Mouse (Mus musculus) monocyte, adult 5-6 weeks (primary cell): ENCODE results near the gene Trappc2l. TPM values are rescaled to one million over a fixed set of nuclear protein-coding genes. Genes with fewer than 3 reads are reported as not detected.
"Not testable (repeated sequence)": the region's sequence is repeated elsewhere in the genome, so short reads cannot be mapped to it uniquely, and the experiment has no call there.

ENCODE experiments used
- ATAC-seq: fragments of 153-309, 156-312 bp; replicated peaks from 2 replicates; pipeline ENCODE4 v1.8.0; 2017; ENCODE audit warnings: mild to moderate bottlenecking; ENCODE audit not compliant: low TSS enrichment, insufficient number of reproducible peaks, severe bottlenecking, poor library complexity, low FRiP score
- total RNA-seq: library from RNA; stranded (forward); fragments of 200-1000, 200-491, 200-594 nt; gene quantifications from 3 replicates; pipeline ENCODE4 v1.2.3, GENCODE M21; 2017

The Trappc2l gene
- total RNA-seq, 1 experiment from 2014 or later = 35.7 TPM

DNA sequence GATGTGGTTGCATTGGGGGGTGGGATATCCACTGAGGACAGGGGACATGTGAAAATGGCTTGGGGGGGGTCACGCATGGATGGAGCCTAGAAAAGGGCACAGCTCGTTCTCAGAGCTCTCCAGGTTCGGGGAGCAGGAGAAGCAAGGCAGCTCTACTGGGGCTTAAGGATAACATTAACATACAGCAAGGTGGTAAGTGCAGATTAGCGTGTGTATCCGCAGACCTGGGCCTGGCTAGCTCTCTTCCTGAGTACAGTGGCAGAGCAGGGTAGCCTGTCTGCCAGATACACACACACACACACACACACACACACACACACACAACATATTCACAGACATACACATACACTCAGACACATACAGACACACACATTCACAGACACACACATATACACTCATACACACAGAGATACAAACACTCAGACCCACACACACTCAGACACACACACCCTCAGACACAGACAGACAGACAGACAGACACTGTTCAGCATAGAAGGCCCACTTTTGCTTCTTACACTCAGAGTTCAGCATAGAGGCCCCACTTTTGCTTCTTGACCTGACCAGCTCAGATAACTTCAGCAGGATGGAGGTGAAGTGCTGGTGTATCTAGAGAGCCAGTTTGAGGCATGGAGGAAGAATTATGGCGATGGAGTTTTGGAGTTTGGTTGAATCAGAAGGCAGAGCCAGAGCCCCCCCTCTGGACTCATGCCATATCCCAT lies 7.4 kb downstream of the Trappc2l start:
- no peak for ATAC-seq

DNA sequence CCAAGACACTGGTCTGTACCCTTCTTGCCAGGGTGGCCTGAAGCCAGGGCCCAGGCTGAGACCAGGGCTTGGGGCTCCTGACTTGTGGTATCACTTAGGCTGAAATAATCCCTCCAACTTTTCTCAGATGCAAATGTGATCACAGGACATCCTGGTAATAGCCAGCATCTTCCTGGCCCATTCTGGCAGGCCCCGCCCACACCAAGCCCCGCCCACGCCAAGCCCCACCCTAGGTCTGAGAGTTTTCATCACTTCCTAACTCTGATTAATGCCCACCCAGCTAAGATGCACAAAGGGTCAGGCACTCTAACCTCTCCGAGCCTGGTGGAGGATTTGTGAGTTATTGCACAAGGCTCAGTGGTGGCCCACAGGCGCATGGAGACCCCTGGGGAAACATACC lies 9.0 kb downstream of the Trappc2l start:
- no peak for ATAC-seq

DNA sequence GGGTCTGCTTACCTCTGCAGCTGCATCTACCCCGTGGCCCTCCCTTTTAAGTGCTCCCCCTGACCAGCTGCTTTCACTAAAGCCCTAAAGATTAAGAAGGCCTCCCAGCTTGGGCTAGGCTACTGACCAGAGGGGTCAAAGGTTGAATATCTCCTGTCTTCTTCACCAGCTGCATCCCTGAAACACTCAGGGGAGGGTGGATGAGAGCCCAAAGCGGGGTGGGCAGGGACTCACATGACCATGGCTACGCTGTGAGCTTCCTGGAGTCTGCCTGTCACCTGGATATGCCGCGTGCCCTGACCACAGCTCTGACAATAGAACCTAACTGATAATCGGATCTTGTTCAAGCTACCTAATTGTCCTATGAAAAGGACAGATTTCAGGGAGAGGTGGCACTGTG lies 11.3 kb downstream of the Trappc2l start, which contains the start of gene Pabpn1l:
Gene Pabpn1l (minus strand): TSS at position 13 of the 400 bp plus-strand sequence.
- no peak for ATAC-seq

DNA sequence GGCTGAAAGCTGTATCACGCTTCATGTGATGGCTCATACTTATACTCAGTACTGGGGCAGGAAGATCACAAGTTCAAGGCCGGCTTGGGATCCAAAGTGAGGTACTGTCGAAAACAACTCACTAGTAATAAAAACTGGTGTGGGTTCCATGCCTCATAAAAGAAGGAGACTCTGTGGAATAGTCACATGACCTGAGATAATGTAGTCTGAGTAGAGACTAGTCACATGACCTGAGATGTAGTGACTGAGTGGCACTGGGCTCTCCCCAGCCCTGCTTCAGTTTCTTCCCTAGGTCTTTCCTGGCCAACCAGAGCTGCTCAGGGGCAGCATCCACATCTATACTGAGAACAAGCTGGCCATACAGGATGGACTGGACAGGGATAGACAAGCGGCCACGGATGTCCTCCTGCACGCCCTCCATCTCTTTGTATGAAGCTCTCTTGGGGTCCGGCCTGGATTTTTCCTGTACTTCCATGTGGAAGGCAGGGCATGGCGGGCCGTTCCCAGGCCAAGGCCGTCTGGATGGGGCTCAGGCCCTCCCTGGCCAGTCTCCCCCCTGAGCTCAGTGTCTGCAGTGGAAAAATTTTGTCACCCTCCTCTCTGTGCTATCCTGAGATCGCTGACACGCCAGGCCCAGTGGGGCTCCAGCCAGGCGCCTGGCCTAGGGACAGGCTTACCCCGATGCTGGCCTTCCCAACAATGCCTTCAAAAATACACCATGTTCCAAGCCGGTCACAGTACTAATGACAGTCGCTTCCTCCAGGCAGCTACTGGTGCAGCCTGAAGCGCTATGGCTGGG lies 12.6 kb downstream of the Trappc2l start:
- ATAC-seq = no peak

DNA sequence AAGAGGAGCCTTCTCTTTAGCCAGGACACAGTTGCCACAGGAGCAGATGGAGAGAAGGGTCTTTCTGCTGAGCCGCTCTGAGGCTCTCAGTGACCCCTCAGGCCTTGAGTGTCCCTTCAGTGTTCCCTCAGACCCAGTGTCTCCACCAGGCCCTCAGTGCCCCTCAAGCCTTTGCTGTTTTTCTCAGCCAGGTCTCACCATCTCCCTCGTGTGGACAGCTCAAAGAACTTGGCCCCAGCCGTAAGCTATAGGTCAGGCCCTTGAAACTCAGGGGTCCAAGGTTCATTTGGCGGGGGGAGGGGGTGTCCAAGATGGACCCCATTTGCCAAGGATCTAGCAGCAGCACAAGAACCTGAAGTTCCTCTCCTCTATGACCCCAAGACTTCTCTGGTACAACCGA lies 13.2 kb downstream of the Trappc2l start:
- no peak for ATAC-seq

DNA sequence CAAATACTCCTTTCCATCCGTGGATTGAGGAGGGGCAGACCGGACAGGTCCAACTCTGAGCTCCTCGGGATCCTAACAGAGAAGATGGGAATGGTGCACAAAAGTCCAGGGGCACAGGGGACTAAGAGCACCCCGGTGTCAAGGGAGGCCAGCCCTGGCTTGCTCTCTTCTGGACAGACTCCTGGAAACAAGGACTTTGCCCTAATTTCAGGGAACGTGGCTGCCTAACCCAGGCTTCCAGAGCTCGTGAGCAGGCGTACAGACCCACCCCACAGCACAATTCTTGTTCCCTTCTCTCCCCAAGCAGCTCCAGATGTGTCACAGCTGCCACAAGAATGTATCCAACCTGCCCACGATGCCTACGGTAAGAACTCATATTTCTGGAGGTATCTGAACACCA lies 14.4 kb downstream of the Trappc2l start:
- no peak for ATAC-seq

DNA sequence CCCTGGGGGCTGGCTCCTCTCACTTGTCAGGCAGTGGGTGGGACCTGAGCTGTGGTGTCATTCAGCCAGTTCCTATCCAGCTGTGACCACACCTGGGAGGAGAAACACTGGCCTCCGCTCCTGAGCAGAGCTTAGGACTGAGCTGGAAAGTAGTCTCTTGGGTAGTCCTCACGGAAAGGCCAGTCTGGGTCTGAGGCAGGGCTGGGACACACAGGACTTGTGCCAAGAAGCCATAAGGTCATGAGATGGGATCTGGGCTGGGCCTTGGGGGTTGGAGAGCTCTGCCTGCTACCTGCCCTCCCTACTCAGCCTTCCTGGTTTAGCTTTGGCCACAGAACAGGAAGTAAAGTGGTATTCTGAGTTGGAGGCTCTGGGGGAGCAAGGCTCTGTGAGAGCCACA lies 15.5 kb downstream of the Trappc2l start:
- no peak for ATAC-seq

DNA sequence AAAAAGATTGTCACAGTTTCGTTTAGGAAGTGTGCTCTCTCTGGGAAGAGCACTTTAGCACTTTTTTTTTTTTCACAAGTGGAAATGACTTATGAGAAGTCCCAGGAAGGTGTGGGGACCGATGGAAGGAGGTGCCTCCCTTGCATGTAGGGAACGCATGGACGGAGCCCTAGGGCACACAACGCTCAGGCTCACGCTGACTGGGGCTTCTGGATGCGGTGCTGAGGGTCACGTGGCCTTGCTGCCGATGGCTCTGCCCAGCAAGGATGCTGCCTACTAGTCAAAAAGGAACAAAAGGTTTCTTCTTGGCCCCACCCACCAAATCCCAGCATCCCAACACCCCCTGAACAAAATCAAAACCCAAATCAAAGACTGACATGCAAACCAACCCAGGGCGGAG lies 17.9 kb downstream of the Trappc2l start:
- ATAC-seq = no peak

DNA sequence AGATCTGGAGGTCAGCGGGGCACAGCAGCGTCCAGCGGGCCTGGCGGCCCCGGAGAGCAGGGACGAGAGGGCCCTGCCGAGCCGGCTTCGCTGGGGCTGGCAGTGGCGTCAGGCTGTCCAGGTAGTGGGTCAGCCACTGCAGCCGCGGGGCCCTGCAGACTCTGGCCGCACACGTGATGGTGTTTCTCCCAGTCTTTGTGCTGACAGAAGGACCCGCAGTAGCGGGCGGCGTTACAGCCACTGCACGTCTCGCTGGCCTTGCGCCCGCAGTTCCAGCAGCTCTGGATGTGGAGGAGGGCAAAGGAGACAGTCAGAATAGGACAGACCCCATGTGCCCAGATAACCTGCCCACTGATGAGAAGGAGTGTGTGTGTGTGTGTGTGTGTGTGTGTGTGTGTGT lies 19.3 kb downstream of the Trappc2l start:
- ATAC-seq = no peak

DNA sequence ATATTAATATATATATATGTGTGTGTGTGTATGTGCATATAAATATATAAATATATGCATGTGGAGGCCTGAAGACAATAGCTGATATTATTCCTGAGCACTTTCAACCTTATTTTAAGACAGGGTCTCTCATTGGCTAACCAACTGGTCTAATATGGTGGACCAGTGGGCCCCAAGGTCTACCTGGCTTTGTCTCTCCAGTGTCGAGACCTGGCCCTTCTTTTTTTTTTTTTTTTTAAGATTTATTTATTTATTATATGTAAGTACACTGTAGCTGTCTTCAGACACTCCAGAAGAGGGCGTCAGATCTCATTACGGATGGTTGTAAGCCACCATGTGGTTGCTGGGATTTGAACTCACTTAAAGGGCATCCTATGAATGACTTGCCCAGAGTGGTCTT lies 20.7 kb downstream of the Trappc2l start:
- not testable (repeated sequence) for ATAC-seq

DNA sequence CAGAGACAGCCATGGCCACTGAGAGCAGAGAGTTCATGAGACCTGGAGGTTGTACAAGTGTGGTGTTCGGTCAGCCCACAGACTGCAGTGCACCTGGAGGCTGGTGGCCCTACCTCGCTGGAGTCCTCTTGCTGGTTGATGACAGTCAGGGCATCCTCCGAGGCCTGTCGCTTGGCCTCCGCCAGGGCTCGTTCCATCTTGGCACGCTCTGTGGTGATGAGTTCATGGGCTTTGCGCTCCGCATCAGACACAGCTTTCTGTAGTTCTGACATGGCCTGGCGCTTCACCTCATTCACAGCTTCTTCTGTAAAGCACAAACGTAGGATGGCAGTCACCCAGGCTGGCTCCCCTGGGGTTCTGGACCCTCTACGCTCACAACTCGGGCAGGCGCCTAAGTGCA lies 21.8 kb downstream of the Trappc2l start:
- no peak for ATAC-seq

DNA sequence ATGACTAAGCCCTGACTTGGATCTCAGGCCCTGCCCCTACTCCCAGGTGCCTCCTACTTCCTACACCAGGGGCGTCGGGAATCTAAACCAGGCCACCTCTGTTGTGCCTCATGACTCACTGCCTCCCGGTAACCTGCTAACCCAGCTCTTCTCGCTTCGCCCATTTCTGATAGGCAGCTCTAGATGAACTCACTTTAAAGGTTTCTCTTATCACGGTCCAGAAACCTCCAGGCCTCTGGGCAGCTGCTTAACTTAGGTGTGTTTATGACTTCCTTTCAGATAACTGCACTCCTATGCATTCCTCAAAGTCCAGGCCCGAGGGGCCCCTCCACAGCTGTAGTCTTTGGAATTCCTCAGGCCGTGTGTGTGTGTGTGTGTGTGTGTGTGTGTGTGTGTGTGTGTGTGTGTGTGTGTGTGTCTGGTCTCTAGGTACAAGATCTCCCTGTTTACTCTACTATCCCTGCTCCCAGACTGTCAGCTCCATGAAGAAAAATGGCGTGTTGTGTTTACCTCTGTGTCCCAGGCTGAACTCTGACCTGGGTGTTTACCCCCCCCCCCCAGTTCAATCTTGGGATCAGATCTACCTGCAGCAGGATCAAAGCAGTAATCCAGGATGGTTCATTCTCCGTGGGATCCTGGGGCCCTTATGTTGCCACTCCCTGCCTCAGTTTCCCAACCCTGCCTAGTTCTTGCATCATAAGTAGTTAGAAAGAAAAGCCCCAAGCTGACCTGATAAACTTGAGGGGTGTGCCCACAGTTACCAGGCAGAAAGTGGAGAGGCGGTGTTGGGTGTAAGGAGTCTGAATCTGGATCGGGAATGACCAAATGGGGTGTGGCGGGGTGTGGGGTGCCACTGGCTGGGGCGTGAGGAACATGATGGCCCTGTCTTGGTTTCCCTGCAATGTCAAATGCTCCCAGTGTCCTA lies 24.7 kb downstream of the Trappc2l start:
- ATAC-seq = no peak

DNA sequence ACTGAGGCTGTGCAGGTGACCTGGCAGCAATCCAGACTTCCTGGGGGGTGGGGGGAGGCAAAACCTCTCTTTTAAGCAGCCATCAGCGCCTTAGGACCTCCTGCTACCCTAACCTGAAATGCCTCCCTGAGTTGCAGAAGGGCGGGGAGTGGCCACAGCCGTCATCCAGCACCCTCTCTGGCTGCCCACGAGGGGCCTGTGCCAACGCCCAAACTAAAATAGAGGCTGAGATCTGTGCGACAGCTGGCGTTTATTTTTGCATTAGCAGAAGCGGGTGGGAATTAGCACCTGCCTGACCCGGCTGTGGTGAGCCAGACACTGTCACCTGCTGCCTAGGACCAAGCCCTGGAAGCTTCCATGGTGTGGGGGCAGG lies 25.3 kb downstream of the Trappc2l start:
- no peak for ATAC-seq

DNA sequence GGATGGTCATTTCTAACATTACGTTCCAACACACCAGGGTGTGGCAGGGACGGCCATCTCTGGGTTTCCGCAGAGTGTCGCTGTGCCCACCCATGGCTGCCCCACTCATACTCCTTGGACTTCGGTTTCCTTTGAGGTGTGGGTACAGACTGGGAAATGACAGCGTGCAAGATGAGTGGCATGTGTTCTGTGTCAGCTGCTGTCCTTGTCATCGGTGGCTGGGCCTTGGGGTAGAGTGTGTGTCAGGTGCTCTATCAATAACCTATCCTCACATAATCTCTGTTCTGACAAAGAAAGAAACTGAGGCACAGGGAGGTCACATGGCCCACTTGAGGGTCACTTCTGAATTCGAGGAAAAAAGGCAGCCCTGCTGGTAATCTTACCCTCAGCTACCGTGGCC lies 25.8 kb downstream of the Trappc2l start:
- no peak for ATAC-seq

DNA sequence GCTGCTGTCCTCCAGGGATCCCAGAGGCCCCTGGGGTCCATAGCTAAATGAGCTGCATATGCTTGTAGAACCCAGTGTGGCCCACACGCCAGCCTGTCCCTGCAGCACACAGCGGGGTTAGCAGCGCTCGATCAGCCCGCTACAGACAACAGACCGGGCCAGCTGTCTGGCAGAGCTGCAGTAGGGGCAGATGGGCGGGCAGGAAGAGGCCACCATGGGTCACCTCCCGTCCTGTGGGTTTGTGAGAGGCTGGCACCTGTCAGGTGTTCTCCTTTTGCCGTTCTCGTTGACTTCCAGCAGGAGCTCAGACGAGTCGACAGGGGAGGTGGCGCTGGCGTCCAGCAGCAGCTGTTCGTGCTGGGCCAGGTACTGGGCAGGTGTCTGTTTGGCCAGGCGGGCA lies 27.2 kb downstream of the Trappc2l start:
- ATAC-seq = no peak

DNA sequence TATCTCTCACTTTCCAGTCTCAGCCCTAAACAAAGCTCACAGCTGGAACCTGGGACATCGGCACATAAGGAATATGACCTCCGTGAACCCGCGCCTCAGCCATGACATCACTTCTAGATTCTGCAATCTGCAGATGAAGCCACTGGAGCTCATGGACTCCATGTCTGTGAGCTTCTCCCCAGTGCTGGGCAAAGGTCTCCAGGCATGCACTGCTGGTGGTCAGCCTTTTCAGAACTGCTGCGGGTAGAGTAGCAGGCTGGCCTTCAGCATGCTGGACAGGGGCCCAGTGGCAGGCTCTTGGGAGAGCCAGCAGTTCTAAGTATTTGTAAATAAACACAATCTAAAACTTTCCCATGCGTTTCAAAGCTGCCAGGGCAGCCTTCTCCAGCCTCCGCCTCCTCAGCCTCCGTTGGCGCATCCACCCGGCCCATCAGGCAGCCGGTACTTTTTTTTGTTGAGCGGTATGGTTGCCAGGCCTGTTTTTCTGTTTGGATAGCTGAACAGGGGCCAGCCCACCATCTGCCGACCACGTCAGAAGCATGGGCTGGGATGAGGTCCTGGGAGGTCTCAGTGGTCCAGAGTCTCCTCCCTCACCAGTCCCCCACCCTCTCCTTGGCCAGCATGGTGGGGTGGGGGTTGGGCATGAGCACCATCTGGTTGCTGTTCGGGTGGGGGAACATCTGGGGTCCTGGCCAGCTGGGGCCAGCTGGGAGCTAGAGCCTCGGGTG lies 28.2 kb downstream of the Trappc2l start:
- no peak for ATAC-seq

DNA sequence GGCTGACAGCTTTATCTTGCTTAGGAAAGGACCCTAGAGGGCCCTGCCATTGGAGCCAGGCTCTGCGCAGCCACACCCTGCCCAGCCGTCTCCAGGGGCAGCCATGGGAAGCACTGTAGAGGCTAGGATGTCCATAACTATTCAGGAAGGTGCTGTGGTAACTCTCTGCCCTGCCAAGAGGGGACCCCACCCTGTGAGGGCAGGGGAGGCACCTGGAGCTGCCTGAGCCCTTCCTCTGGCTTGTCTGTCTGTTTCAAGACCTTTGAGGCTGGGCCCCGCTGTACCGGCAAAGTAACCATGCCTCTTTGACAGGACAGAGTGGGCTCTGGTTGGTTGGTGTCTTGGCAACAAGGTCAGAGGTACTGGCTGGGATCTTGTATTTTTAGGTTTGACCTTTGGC lies 29.4 kb downstream of the Trappc2l start:
- ATAC-seq = no peak

DNA sequence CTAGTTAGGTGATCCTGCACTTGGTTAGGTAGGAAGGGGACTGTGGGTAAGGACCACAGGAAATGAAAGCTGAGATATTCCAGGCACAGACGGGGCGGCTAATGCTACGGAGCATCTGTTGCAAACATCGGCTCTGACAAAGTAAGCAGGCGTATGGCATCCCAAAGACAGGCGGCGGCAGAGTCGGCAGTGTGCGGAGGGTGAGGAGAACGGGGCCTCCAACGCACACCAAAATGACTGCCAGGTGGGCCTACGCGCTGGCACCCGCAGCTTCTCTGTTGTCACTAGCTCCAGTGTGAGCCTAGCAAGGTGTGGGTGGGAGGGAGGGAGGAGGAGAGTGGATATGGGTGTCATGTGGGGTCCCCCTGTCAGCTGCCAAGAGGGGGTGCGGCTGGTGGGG lies 30.0 kb downstream of the Trappc2l start:
- ATAC-seq = no peak

DNA sequence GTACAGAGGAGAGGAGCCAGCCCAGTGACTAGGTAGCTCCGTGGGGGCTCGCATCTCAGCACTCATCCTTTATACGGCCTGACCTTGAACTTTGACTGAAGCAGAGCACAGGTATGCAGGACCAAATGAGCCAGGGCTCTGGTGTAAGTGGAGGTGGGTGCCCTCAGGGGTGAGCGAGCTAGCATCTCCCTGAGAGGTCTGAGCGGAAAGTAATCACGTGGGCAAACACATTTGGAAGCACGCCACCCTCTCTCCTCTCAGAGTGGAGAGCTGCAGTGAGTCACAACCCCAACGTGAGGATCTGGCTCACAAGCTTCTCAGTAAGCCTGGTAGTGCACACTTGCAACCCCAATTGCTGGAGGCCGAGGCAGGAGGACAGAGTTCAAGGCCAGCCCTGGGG lies 30.6 kb downstream of the Trappc2l start:
- ATAC-seq = no peak
